Mouse (Mus musculus): ENCODE measurements around the gene Acoxl. TPM values are rescaled to one million over a fixed set of nuclear protein-coding genes. Genes with fewer than 3 reads are reported as not detected.

Gene Acoxl
- total RNA-seq, 2 experiments from 2014 or later = 0.84 TPM; not detected in 1

DNA sequence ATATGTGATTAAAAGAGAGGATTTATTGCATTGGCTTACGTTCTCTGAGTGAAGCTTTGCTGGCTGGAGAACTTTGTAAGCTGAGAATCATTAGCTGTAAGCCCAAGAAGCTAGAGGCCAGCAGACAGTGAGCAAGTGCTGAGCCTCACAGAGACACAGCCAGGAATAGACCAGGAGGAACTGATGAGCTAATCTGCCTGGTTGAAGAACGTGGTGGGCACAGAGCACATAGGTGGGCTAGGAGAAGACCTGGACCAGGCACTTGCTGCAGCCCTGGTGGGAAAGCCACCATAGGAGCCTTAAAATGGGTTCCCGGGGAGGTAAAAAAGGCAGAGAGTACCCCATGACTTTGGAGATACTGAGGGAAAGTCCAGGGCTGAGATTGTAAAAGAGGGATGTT, 228.5 kb downstream of the Acoxl start:
- ATAC-seq (replicated peaks; ENCODE audit: low FRiP score, poor library complexity, severe bottlenecking) = 0 out of 2 replicates have a peak, but pooled peaks have one; percentile 34

DNA sequence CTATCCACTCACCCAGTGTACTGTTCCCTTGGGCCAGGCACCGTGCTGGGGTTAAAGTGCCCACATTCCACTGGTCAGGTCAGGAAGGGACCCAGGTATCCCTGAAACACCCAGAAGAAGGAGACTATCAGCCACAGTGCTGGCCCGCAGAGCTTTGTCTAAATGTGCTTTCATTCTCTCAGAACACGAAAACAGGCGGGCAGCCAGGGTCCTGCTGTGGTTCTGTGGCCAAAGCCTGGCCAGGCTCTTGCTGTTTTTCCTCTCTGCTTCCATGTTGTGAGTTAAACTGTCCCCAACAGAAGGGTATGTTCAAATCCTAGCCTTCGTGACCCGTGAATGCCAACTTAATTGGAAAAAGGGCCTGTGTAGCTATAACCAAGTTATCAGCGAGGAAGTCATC, 228.9 kb downstream of the Acoxl start:
- ATAC-seq (replicated peaks; ENCODE audit: low FRiP score, poor library complexity, severe bottlenecking) = no peak

DNA sequence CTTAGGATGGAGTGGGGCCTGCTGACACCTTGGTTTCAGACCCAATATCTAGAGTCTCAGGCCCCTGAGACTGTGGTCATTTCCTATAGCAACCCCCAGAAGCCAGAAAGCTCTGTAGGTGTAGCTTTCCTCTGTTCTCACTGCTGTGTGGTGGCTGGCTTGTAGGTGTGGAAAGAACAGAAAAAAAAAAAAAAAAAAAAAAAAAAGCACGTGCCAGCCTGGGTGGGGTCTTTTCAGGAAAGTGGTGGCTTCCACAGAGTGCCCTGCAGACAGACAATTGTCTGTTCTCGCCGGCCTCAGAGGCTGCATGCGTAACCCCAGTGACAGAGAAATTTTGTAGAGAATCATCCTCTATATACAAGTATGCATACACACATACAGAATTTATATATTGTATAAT, 229.5 kb downstream of the Acoxl start:
- ATAC-seq (replicated peaks; ENCODE audit: low FRiP score, poor library complexity, severe bottlenecking) = no peak

DNA sequence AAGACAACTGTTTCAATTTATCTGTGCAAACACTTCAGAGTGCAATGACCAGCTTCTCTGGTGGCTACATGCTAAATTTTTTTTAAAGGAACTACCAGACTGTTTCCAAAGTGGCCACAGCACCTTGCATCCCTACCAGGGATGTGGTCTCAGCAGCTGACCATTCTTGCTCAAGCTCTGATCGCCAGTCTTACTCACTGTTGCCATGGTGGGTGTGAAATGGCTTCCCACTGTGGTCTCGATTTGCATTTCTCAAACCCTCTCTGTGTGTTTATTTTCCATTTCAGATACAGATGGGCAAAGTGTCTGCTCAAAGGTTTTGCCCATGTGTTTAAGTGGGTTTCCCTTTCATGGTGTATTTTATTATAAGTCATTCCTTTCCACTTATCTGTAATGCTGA, 230.3 kb downstream of the Acoxl start:
- no peak for ATAC-seq (replicated peaks; ENCODE audit: low FRiP score, poor library complexity, severe bottlenecking)

DNA sequence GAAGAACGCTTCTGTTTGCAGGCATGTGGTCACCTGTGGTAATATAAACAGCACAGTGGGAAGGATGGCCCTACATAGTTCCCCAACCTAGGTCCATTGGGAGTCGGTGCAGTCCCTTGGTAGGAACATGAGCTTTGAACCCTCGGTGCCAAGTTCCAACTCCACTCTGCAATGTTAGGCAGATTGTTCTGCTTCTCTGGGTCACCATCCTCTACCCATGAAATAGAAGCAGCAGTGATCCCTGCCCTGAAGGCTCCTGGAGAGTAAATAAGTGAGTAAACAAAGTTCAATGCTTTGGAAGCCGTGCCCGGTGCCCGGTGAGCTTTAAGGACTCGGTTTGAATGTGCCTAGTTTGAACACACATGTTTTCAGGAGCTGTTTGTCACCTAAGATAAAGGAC, 233.1 kb downstream of the Acoxl start:
- no peak for ATAC-seq (replicated peaks; ENCODE audit: low FRiP score, poor library complexity, severe bottlenecking)

DNA sequence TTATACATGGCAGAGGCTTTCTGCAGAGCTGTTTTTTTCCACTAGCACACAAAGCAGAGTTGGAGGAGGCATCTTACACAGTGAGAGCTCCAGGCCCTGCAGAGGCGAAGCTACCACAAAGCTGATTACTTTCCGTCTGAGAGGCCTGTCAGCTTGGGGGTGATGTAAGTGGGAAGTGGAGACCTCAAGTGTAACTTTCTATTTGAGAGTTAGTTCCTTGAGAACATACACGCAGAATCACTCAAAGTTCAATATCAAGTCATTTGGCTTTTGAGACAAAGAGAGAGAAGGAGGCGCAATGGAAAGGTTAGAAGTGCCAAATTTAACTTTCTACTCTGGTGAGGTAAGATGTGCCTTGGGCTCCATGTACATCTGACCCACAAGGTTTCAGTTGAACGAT, 234.3 kb downstream of the Acoxl start:
- ATAC-seq (replicated peaks; ENCODE audit: low FRiP score, poor library complexity, severe bottlenecking) = no peak

DNA sequence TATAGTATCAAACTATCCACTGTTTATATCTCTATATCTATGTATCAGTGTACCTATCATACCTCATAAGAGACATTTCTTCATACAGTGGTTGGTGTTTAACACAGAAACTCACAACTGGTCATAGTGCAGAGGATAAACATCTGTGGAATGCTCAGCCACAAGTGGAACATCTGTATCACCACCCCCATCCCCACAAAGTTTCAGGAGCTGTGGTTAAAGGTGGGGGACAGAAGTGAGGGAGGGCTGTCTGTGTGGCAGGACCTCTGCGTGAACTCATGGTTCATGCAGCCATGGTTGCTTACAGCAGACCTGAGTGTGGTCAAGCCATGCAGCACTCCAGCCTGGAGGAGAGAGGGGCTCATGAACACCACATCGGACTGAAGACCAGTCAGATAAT, 234.9 kb downstream of the Acoxl start:
- no peak for ATAC-seq (replicated peaks; ENCODE audit: low FRiP score, poor library complexity, severe bottlenecking)

DNA sequence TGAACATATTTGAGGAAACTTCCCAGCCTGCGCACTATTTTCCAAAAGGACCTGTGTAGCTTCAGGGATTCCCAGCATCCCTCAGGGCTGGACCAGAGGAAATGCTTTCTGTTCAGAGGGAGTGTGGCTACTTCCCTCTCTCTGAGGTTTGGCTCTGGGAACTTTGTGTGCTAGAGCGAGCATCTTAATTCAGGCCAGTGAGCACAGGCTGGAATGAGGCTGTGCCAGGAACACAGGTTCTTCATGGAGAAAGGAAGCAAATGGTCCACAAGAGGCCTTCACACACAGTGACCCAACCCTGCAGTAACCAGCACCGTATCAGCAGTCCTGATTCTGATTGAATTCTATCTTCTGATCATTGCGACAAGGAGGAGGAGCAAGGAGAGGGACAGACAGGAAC, 238.3 kb downstream of the Acoxl start:
- no peak for ATAC-seq (replicated peaks; ENCODE audit: low FRiP score, poor library complexity, severe bottlenecking)

DNA sequence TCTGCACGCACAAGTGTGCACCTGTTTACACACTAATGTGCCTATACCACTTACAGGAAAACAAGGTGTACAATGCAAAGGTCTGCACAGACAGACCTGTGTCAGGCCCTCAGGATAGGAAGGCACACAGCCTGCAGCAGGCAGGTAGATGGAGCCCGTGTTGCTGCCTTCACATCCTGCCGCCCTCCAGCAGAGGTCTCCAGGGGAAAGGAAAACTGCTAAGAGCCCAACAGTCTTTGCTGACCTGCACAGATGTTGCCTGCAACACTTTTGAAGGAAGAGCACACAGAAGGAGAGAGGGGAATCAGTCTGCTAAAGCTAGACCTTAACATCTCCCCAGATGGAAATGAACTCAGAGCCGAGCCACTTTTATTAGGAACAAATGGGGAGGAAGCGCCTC, 240.2 kb downstream of the Acoxl start:
- 0 out of 2 replicates have a peak, but pooled peaks have one; percentile 14 for ATAC-seq (replicated peaks; ENCODE audit: low FRiP score, poor library complexity, severe bottlenecking)

DNA sequence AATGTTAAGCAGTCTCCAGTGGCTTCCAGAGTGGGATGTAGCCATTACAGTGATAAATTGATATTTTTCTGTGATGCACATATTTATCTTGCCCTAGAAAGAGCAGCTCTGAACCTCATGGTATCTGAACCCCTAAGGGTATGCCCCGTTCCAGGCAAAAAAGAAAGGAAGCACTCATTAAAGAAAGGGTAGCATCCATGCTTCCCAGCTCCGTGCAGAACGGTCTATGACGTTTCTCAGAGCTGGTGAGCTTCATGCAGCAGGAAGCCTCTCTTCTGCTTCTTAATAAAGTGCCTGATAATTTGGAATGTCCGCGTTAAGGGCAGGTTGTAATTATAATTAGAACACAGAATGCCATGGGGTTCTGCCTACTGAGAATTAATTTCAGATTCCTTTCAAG, 240.6 kb downstream of the Acoxl start:
- no peak for ATAC-seq (replicated peaks; ENCODE audit: low FRiP score, poor library complexity, severe bottlenecking)

DNA sequence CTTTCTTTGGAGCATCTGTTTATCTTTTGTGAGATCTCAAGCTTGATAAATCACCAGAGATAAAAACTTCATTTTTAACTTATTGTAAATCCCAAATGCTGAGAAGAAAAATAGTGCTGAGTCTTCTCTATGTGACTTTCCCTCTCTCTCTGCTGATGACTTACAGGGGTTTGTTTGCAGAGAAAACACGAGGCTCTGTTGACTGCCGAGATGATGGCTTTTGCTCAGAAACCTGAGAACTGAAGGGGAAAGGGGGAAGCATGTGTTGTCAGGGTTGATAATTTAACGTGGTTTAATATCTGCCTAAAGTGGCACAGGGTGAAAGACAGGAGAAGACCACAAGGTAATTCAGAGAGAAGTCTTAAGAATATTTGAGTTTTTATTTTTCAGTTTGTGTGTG, 245.2 kb downstream of the Acoxl start:
- ATAC-seq (replicated peaks; ENCODE audit: low FRiP score, poor library complexity, severe bottlenecking) = no peak

DNA sequence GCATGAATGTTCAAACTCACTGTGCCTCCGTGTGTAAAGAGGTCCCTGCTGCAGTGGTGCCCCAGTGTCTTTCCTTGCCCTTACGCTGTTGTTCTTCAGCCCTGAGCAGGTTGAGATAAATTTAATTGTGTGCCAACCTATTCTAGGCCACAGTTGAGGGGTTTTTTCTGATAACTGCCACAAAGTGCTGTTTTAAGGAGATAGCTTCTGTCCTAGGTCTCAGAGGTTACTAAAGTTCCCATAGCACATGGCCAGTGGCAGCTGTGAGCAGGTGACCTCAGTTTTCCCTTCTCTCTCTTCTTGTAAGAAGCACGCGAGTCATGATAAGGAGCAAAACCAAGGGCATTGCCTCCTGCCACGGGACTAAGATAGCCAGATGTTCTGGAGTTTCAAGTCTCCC, 245.9 kb downstream of the Acoxl start:
- ATAC-seq (replicated peaks; ENCODE audit: low FRiP score, poor library complexity, severe bottlenecking) = no peak

DNA sequence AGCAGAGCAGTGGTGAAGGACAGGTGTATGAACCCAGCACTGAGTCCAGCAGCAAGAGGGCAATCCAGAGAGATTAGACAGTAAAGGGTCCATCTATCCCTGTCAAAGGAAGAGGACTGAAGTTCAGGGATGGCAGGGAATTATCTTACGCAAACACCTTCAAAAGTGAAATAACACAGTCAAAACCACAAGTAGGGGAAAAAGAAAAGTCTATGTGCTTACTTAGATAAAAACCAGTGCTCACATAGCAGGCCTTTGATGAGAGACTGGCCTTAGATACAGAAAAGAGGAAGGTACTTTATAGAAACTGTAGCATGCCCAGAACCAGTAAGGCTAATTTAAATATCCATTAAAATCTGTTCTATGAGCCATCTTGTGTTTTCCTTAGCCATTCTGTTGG, 246.8 kb downstream of the Acoxl start:
- ATAC-seq (replicated peaks; ENCODE audit: low FRiP score, poor library complexity, severe bottlenecking) = no peak

DNA sequence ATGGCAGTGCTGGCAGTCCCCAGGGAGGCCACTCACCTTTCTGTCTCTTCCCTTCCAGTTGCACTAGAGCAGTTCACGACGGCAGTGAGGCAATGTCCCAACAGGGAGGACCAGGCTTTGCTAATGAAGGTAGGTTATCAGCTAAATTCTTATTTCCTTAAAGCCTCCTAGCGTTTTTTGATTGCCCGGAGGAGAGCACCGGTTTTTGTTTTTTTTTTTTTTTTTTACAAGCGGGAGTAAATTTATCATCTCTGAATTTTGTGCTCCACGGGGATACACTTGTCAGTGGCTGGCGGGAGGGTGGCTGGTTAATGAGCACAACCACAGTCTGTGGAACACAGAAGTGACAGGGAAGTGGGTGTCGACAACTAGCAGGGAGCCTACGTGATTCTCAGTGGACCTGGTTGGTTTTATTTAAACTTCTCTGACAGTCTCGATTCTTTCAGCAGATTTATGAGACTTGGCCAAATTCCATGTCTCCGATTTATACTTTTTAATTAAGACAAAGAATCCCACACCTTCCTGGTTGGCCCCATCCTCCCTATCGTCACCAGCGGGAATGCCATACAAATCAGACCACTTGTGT, 247.7 kb downstream of the Acoxl start:
- ATAC-seq (replicated peaks; ENCODE audit: low FRiP score, poor library complexity, severe bottlenecking) = no peak

DNA sequence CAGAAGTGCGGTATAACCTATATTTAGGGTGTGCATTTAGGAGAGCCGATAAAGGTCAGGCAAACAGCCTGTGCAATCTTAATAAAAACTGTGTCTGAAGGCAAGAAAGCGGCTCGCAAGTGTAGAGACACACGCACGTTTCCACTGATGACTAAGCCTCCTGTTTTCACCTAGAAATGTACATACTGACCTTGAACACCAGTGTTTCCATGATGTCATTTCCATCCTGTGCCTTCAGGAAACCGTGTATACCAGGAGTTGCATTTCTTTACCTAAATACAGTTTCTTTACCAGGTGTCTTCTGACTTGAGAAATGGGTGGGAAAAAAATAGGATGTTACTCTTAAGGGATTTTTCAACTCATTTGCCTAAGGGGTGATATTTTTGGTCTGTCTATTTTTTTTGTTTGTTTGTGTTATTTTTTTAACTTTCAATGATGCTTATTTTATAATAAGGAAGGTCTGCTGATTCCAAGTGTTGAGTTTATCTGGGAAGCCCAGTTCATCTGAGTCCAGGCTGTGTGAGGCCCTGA, 248.4 kb downstream of the Acoxl start:
- no peak for ATAC-seq (replicated peaks; ENCODE audit: low FRiP score, poor library complexity, severe bottlenecking)

DNA sequence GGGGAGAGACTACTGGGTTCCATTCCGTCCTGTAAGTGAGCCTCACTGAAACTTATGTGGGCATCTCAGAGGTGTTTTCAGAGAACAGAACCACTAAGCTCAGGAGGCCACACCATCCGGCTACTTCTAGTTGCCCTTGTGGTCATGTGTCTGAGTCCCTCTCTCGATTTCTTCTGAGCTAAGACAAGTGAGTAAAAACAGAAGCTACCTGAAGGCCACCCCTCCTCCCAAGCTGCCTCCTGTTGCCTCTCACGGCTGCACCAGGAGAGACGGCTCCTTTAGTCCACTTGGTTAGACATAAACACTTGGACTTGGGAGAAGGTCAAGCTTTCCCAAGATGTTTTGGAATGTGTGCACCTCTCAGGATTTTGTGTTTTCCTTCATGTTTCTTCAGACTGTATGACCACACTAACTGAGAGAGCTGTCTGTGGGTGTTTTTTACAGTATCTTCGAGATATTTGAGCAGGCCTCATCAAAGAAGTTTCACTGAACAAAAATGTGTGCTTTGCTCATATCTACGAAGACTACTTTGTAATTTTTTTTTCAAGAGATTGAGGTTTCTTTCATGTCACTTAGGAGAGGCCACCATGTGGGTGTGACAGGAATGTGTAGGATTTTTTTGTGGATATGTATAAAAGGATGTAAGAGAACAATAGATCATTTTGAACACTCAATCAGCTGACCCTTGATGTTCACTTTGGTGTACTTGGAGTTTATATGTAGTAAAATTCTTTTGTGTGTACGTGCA, 249.3 kb downstream of the Acoxl start:
- ATAC-seq (replicated peaks; ENCODE audit: low FRiP score, poor library complexity, severe bottlenecking) = no peak

DNA sequence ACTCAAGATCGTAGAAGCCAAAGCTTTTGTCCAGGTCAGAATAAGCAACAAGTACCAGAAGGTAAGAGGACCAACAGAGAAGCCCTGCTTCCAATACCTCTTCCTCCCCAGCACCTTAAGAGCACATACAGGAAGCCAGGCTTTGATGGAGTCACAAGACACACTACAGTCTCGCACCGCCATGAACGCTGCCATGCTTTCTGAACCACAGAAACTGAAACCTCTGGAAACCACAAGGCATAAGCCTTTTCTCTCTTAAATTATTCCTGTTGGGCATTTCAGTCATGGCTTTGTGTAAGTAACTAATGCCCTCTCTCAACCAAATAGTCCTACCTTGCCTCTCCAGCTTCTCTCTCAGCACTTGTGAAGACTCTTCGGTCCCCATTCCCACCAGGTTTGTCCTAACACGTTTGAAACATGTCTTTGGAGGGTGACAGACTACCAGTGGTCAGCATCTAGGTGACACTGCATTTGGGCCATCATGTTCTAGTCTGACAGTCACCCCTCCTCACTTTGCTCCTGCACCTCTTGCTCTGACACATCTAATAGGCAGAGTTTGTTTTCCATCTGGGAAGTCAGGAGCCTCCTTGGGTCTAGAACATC, 251.7 kb downstream of the Acoxl start:
- ATAC-seq (replicated peaks; ENCODE audit: low FRiP score, poor library complexity, severe bottlenecking) = no peak

DNA sequence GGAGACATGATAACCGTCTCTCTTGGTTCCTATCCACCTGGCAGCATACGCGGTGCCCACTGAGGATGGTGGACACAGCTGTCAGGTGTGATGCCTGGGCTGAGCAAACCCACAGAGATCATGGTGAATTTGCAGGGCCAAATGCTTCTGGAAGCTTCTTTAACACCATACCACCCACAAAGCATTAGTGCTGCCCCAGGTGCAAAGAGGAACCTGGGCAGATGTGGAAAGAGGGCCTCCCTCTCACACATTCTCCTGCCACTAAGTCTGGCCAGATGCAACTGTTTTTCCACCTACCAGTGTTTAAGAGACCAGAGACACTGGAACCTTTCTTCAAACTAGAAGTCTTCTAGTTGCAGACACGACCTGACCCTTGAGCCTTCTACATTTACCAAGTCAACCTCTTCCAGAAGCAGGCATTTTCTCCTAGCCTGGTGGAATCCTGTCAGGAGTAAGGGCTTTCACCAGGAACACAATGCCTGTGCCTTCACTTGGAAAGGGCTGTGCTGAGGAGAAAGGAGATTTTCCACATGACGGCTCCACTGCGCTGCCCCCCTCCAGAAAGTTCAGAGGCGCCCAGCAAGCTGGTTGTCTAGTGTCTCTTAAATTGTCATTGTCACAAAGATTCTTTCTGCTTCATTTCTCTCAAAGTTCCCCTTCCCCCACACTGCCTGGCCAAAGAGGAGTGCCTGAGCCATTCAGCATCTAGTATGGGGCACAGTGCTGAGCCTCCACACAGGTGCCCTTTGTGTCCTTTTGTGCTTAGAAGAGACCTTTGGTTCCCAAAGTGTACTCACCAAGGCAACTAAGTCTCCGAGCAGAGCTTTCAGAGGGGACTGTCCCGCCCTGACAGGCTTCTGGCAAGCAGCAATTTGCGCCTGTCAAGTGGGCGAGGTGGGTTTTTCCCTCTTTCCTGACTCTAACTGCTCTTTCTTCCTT, 253.0 kb downstream of the Acoxl start:
- no peak for ATAC-seq (replicated peaks; ENCODE audit: low FRiP score, poor library complexity, severe bottlenecking)

DNA sequence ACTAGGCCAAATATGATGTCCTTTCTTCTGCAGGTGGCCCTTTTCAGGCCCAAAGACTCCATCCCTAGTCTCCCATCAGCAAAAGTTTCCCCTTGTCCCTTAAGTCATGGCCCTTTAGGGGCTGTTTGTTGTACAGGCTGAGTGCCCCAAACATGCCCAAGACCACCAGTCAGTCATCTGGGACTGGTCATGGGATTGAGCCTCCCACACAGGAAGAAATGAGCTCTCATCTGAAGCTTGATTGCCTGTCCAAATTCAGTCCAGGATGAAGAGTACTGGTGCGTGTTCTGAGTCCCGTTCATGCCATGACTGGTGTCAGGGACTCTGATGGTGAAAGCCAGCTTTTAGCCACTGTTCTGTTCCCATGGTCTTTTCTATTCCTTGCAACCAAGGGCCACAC, 253.8 kb downstream of the Acoxl start:
- ATAC-seq (replicated peaks; ENCODE audit: low FRiP score, poor library complexity, severe bottlenecking) = no peak

DNA sequence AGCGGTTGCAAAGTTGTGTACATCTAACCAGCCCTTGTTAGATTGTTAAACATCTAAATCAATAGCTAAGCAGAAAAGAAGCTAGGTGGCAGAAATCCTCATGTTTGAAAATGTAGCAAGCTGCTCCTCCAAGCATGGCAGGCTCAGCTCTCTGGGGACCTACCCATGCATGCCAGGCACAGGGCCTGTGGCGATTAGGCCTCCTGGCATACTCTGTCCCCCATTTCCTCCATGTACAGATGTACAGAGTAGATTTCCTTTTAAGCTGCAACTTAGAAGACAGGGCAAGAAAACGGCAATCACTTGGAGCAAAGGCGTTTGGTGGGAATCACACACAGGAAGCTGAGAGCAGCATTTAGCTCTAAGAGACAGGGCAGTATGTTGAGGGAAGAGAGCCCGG, 255.5 kb downstream of the Acoxl start:
- ATAC-seq (replicated peaks; ENCODE audit: low FRiP score, poor library complexity, severe bottlenecking) = no peak

Data from erythroid progenitor cell, adult 5-6 weeks (primary cell).